Mouse (Mus musculus) MEL (cell line): ENCODE data around the gene Syt16. TPM values are rescaled to one million over a fixed set of nuclear protein-coding genes. Genes with fewer than 3 reads are reported as not detected.

Experiments
- DNase-seq: peaks from one replicate; pipeline ENCODE4 v3.0.0; 2011; ENCODE audit warnings: low read depth, low spot score
- H3K27ac ChIP-seq: 2 replicates; pipeline ENCODE4 v1.5.1; 2012; ENCODE audit warnings: low read depth, mild to moderate bottlenecking, control low read depth, low read length, moderate library complexity; ENCODE audit not compliant: control insufficient read depth
- H3K27me3 ChIP-seq, 2 experiments: fragments of 150-350 bp in 1 of 2; sonication (generic) in 1 of 2; 2 replicates each; pipeline ENCODE4 v1.6.1; 2012; ENCODE audit warnings: low read length in 2 of 2, mild to moderate bottlenecking in 2 of 2, improper control_type of control experiment in 1 of 2, moderate library complexity in 1 of 2; ENCODE audit not compliant: insufficient read depth in 2 of 2, control insufficient read depth in 1 of 2
- H3K36me3 ChIP-seq, 2 experiments: 2 replicates each; pipeline ENCODE4 v1.6.1; 2012 to 2014; ENCODE audit warnings: low read length in 2 of 2, improper control_type of control experiment in 1 of 2, inconsistent platforms in 1 of 2, mild to moderate bottlenecking in 1 of 2; ENCODE audit not compliant: insufficient read depth in 2 of 2, control insufficient read depth in 1 of 2
- H3K4me1 ChIP-seq, 2 experiments: fragments of 150-350 bp in 1 of 2; sonication (generic) in 1 of 2; 2 replicates each; pipeline ENCODE4 v1.6.1; 2012; ENCODE audit warnings: low read length in 2 of 2, improper control_type of control experiment in 1 of 2, mild to moderate bottlenecking in 1 of 2; ENCODE audit not compliant: insufficient read depth in 2 of 2, control insufficient read depth in 1 of 2
- H3K4me3 ChIP-seq, 2 experiments: fragments of 150-350 bp in 1 of 2; sonication (generic) in 1 of 2; 2 replicates each; pipeline ENCODE4 v1.5.1; 2012; ENCODE audit warnings: low read depth in 2 of 2, low read length in 2 of 2, mild to moderate bottlenecking in 2 of 2, moderate library complexity in 2 of 2, control low read depth in 1 of 2, improper control_type of control experiment in 1 of 2; ENCODE audit not compliant: control insufficient read depth in 1 of 2, insufficient read depth in 1 of 2
- H3K79me2 ChIP-seq: 2 replicates; pipeline ENCODE4 v1.6.1; 2012; ENCODE audit warnings: mild to moderate bottlenecking, low read length, moderate library complexity; ENCODE audit not compliant: control insufficient read depth, poor library complexity, insufficient read depth
- H3K9ac ChIP-seq: 2 replicates; pipeline ENCODE4 v1.6.1; 2012; ENCODE audit warnings: low read depth, mild to moderate bottlenecking, control low read depth, low read length, moderate library complexity; ENCODE audit not compliant: control insufficient read depth, poor library complexity, severe bottlenecking
- H3K9me3 ChIP-seq: fragments of 150-350 bp; sonication (generic); replicated peaks from 2 replicates; pipeline ENCODE4 v1.6.1; 2012; ENCODE audit warnings: mild to moderate bottlenecking, low read length, improper control_type of control experiment, moderate library complexity; ENCODE audit not compliant: insufficient read depth
- BHLHE40 ChIP-seq: IDR thresholded peaks from 2 replicates; pipeline ENCODE4 v1.6.1; 2012; ENCODE audit warnings: low read depth, mild to moderate bottlenecking, inconsistent platforms, low read length, improper control_type of control experiment, borderline replicate concordance
- CHD2 ChIP-seq: IDR thresholded peaks from 2 replicates; pipeline ENCODE4 v1.6.1; 2011; ENCODE audit warnings: low read length, improper control_type of control experiment
- CTCF ChIP-seq, 3 experiments: IDR thresholded peaks in 2 of 3; conservative IDR thresholded peaks in 1 of 3; 2 replicates each; pipeline ENCODE4 v1.5.1; 2011 to 2012; ENCODE audit warnings: low read length in 3 of 3, low read depth in 2 of 3, mild to moderate bottlenecking in 2 of 3, improper control_type of control experiment in 1 of 3, inconsistent platforms in 1 of 3, mixed read lengths in 1 of 3, moderate library complexity in 1 of 3; ENCODE audit not compliant: control insufficient read depth in 1 of 3, insufficient read depth in 1 of 3, poor library complexity in 1 of 3, severe bottlenecking in 1 of 3
- ETS1 ChIP-seq: IDR thresholded peaks from 2 replicates; pipeline ENCODE4 v1.6.1; 2012; ENCODE audit warnings: low read depth, mild to moderate bottlenecking, inconsistent platforms, low read length, improper control_type of control experiment, moderate library complexity
- GABPA ChIP-seq: IDR thresholded peaks from 2 replicates; pipeline ENCODE4 v1.6.1; 2012; ENCODE audit warnings: low read depth, mild to moderate bottlenecking, inconsistent platforms, low read length, improper control_type of control experiment, moderate library complexity
- JUND ChIP-seq: IDR thresholded peaks from 2 replicates; pipeline ENCODE4 v1.6.1; 2011; ENCODE audit warnings: low read depth, mild to moderate bottlenecking, improper control_type of control experiment, low read length
- MAFK ChIP-seq: IDR thresholded peaks from 2 replicates; pipeline ENCODE4 v1.6.1; 2011; ENCODE audit warnings: low read depth, mild to moderate bottlenecking, low read length, improper control_type of control experiment, borderline replicate concordance
- MAX ChIP-seq: IDR thresholded peaks from 2 replicates; pipeline ENCODE4 v1.6.1; 2011; ENCODE audit warnings: low read length, improper control_type of control experiment
- MAZ ChIP-seq: IDR thresholded peaks from 2 replicates; pipeline ENCODE4 v1.6.1; 2012; ENCODE audit warnings: low read depth, mild to moderate bottlenecking, inconsistent platforms, low read length, improper control_type of control experiment
- MXI1 ChIP-seq: IDR thresholded peaks from 2 replicates; pipeline ENCODE4 v1.6.1; 2011; ENCODE audit warnings: mild to moderate bottlenecking, low read depth, low read length, improper control_type of control experiment
- MYB ChIP-seq: IDR thresholded peaks from 2 replicates; pipeline ENCODE4 v1.6.1; 2011; ENCODE audit warnings: mild to moderate bottlenecking, low read depth, low read length, improper control_type of control experiment
- MYC ChIP-seq: IDR thresholded peaks from 2 replicates; pipeline ENCODE4 v1.6.1; 2011; ENCODE audit warnings: low read depth, mild to moderate bottlenecking, low read length, improper control_type of control experiment, moderate library complexity
- NELFE ChIP-seq: IDR thresholded peaks from 2 replicates; pipeline ENCODE4 v1.6.1; 2011; ENCODE audit warnings: low read depth, low read length, improper control_type of control experiment
- RAD21 ChIP-seq: IDR thresholded peaks from 2 replicates; pipeline ENCODE4 v1.6.1; 2011; ENCODE audit warnings: mild to moderate bottlenecking, low read depth, low read length, improper control_type of control experiment
- SMC3 ChIP-seq: IDR thresholded peaks from 2 replicates; pipeline ENCODE4 v1.6.1; 2011; ENCODE audit warnings: low read depth, low read length, improper control_type of control experiment
- USF1 ChIP-seq: IDR thresholded peaks from 2 replicates; pipeline ENCODE4 v1.6.1; 2014; ENCODE audit warnings: low read depth, mild to moderate bottlenecking, inconsistent platforms, low read length, improper control_type of control experiment, moderate library complexity
- ZC3H11A ChIP-seq: IDR thresholded peaks from 2 replicates; pipeline ENCODE4 v1.6.1; 2012; ENCODE audit warnings: low read depth, mild to moderate bottlenecking, inconsistent platforms, low read length, improper control_type of control experiment
- ZKSCAN1 ChIP-seq: IDR thresholded peaks from 2 replicates; pipeline ENCODE4 v1.6.1; 2012; ENCODE audit warnings: low read depth, mild to moderate bottlenecking, inconsistent platforms, low read length, improper control_type of control experiment, moderate library complexity
- polyA plus RNA-seq, 2 experiments: library from polyadenylated mRNA; stranded (reverse) in 1 of 2; unstranded in 1 of 2; fragments of >175 nt in 1 of 2; fragments of >200 nt in 1 of 2; gene quantifications; 2 replicates each; pipeline versions ENCODE4 v1.2.1 to v1.2.4; 2012; ENCODE audit warnings: low replicate concordance in 2 of 2, low read depth in 1 of 2; ENCODE audit not compliant: insufficient read length in 2 of 2, insufficient read depth in 1 of 2, missing spikeins in 1 of 2
- total RNA-seq: library from RNA; depleted of rRNA; stranded (reverse); fragments of 300-350 nt; gene quantifications from 2 replicates; pipeline ENCODE4 v1.2.3, GENCODE M21; 2012

The Syt16 gene
- total and polyA plus RNA-seq, 3 experiments: 0.07 TPM; not detected in 2

- Histone ChIP-seq H3K79me2 (no peaks in the 10 kb centered on the region), H3K4me3 (no peak overlapping the region), H3K27me3 (no peaks in the 10 kb centered on the region), H3K36me3 (no peaks in the 10 kb centered on the region)
- no peak for TF ChIP-seq CHD2
- TF ChIP-seq NELFE: no peak
- no peak for TF ChIP-seq ETS1
- no peak for TF ChIP-seq MYC
- TF ChIP-seq, all 39 proteins: peak for 0
- Histone ChIP-seq H3K9ac (no peak overlapping the region), H3K9me3 (no peaks in the 10 kb centered on the region), H3K4me1 (no peaks in the 10 kb centered on the region), H3K27ac (no peak overlapping the region)
- DNase-seq: no peak
These were observed 287.2 kb downstream of the Syt16 start for GRCm38 (mm10) chr12:74284685-74285054.

- H3K27ac ChIP-seq: no peak overlapping the region
- DNase-seq: no peak
These were observed 293.5 kb downstream of the Syt16 start for GRCm38 (mm10) chr12:74290983-74291382.

GRCm38 (mm10) chr12:74293624-74294023, 296.2 kb downstream of the Syt16 start:
- TF ChIP-seq CTCF (IDR thresholded peaks at IDR 0.05 in 2 of 3, conservative IDR thresholded peaks at IDR 0.05 in 1 of 3; ENCODE audit: control insufficient read depth in 1 of 3, insufficient read depth in 1 of 3, low read depth in 2 of 3, low read length in 3 of 3, poor library complexity in 1 of 3, severe bottlenecking in 1 of 3): peak; percentile 29 to 63 (median 63)
- TF ChIP-seq RAD21: peak; percentile 67
- no peak for TF ChIP-seq MXI1
- TF ChIP-seq USF1: no peak
- TF ChIP-seq SMC3: peak; percentile 47
- TF ChIP-seq MYB: no peak
- TF ChIP-seq MAX: no peak
- TF ChIP-seq MAFK: no peak
- TF ChIP-seq ZC3H11A: peak; percentile 22; the same call in 1 of the 2 replicates
- TF ChIP-seq, all 39 proteins: peak for 4

More at GRCm38 (mm10) chr12:74290983-74291382, 293.5 kb downstream of the Syt16 start:
- TF ChIP-seq BHLHE40 (no peak), JUND (no peak), MAZ (no peak), GABPA (no peak), ZKSCAN1 (no peak)
- no peaks in the 10 kb centered on the region for H3K79me2 ChIP-seq
- H3K27me3 ChIP-seq: no peaks in the 10 kb centered on the region
- no peaks in the 10 kb centered on the region for H3K36me3 ChIP-seq
- no peak overlapping the region for H3K9ac ChIP-seq
- H3K9me3 ChIP-seq: no peaks in the 10 kb centered on the region
- H3K4me1 ChIP-seq: no peaks in the 10 kb centered on the region
- no peak overlapping the region for H3K4me3 ChIP-seq

More at GRCm38 (mm10) chr12:74293624-74294023, 296.2 kb downstream of the Syt16 start:
- no peak overlapping the region for H3K27ac ChIP-seq
- H3K4me1 ChIP-seq: no peaks in the 10 kb centered on the region
- no peaks in the 10 kb centered on the region for H3K79me2 ChIP-seq
- H3K27me3 ChIP-seq: no peaks in the 10 kb centered on the region
- H3K9ac ChIP-seq: no peak overlapping the region
- H3K9me3 ChIP-seq: no peaks in the 10 kb centered on the region
- peak; percentile 33 for DNase-seq
- no peak overlapping the region for H3K4me3 ChIP-seq
- no peaks in the 10 kb centered on the region for H3K36me3 ChIP-seq
